Mouse (Mus musculus) brain, embryonic 14.5 days (tissue): Measurements from ENCODE around the gene Spats2.
"Not testable (repeated sequence)": the region's sequence is repeated elsewhere in the genome, so short reads cannot be mapped to it uniquely, and the experiment has no call there.

Experiments
- CTCF ChIP-seq: fragments of 200-500 bp; IDR thresholded peaks from 2 replicates; pipeline ENCODE4 v1.5.1; 2012; ENCODE audit warnings: inconsistent platforms, mild to moderate bottlenecking, moderate library complexity, borderline replicate concordance; ENCODE audit not compliant: insufficient read depth, insufficient read length; ENCODE audit errors: extremely low read depth
- POLR2A ChIP-seq: fragments of 200-500 bp; IDR thresholded peaks from 2 replicates; pipeline ENCODE4 v1.6.1; 2012; ENCODE audit warnings: mild to moderate bottlenecking, inconsistent platforms, borderline replicate concordance; ENCODE audit not compliant: poor library complexity, insufficient read depth, insufficient read length, severe bottlenecking; ENCODE audit errors: extremely low read depth

GRCm38 (mm10) chr15:99154515-99154914 is 28.8 kb downstream of the Spats2 start:
- TF ChIP-seq CTCF, POLR2A: not testable (repeated sequence)
